Mouse (Mus musculus): ENCODE results near the gene Vwa8. TPM values are rescaled to one million over a fixed set of nuclear protein-coding genes. Genes with fewer than 3 reads are reported as not detected.

The Vwa8 gene
- polyA plus RNA-seq, 1 experiment from 2014 or later = 11.7 TPM

DNA sequence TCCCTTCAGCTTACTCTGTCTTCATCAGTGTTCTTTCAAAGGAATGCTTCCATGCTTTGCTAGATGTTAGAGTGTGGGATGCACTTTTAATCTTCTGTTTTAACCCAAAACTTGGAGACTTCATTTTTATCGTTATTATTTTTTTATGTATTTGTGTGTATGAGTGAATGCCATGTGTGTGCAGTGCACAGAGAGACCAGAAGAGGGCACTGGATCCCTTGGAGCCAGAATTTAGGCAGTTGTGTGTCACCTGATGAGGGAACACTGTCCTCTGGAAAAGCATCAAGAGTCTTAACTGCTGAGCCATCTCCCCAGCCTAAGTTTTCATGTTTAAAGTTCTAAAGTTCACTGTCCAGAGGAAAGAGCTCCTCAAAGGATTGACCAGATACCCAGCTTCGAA is 316.1 kb downstream of the Vwa8 start:
- 90% methylated on average over 2 of the region's 2 CpGs for WGBS
- no peak for ATAC-seq (ENCODE audit: low FRiP score, low TSS enrichment)
- H3K27ac ChIP-seq (replicated peaks) = no peak overlapping the region

DNA sequence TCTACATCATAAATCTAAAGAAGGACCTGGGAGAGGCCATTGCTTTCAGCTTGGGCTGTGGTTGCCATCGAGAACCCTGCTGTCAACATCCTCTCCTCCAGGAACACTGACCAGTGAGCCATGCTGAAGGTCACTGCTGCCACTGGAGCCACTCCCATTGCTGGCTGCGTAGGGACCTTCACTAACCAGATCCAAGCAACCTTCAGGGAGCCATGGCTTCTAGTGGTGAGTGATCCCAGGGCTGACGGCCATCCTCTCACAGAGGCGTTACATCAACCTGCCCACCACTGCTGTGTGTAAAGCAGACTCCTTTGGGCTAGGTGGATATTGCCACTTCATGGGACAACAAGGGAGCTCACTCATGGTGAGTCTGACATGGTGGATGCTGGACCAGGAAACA is 325.7 kb downstream of the Vwa8 start:
- Histone ChIP-seq H3K4me2 (replicated peaks; ENCODE audit: low read depth) (no peak overlapping the region), H3K4me1 (replicated peaks; ENCODE audit: control insufficient read depth, insufficient read depth) (no peaks in the 10 kb centered on the region), H3K4me3 (ENCODE audit: low read depth, low read length) (no peak overlapping the region), H3K9me3 (ENCODE audit: control insufficient read depth, low read length) (no peaks in the 10 kb centered on the region), H3K27me3 (ENCODE audit: control insufficient read depth, insufficient read depth, low read length) (no peaks in the 10 kb centered on the region), H3K9ac (ENCODE audit: low read length) (no peak overlapping the region), H3K36me3 (ENCODE audit: control insufficient read depth, insufficient read depth, low read length) (peaks cover 2% of the 10 kb centered on the region; the same call in 1 of the 2 replicates), H3K27ac (replicated peaks) (no peak overlapping the region)
- ATAC-seq (ENCODE audit: low FRiP score, low TSS enrichment) (no peak), DNase-seq (ENCODE audit: low spot score) (no peak)
- TF ChIP-seq EP300 (optimal IDR thresholded peaks at IDR 0.05) = no peak
- TF ChIP-seq CTCF (IDR thresholded peaks at IDR 0.05; ENCODE audit: low read depth) = no peak
- WGBS = 93% methylated on average over 4 of the region's 4 CpGs

More for the DNA sequence above, 316.1 kb downstream of the Vwa8 start:
- Histone ChIP-seq H3K9ac (ENCODE audit: low read length) (no peak overlapping the region), H3K4me3 (ENCODE audit: low read depth, low read length) (no peak overlapping the region), H3K27me3 (ENCODE audit: control insufficient read depth, insufficient read depth, low read length) (no peaks in the 10 kb centered on the region), H3K4me2 (replicated peaks; ENCODE audit: low read depth) (no peak overlapping the region), H3K4me1 (replicated peaks; ENCODE audit: control insufficient read depth, insufficient read depth) (no peaks in the 10 kb centered on the region), H3K36me3 (ENCODE audit: control insufficient read depth, insufficient read depth, low read length) (no peaks in the 10 kb centered on the region), H3K9me3 (ENCODE audit: control insufficient read depth, low read length) (no peaks in the 10 kb centered on the region)
- no peak for TF ChIP-seq EP300 (optimal IDR thresholded peaks at IDR 0.05)
- TF ChIP-seq CTCF (IDR thresholded peaks at IDR 0.05; ENCODE audit: low read depth) = peak; percentile 66
- DNase-seq (ENCODE audit: low spot score) = no peak

GRCm38 (mm10) chr14:79177754-79178153 is 328.9 kb downstream of the Vwa8 start:
- Histone ChIP-seq H3K4me2 (replicated peaks; ENCODE audit: low read depth) (no peak overlapping the region), H3K4me3 (ENCODE audit: low read depth, low read length) (no peak overlapping the region), H3K27ac (replicated peaks) (no peak overlapping the region), H3K4me1 (replicated peaks; ENCODE audit: control insufficient read depth, insufficient read depth) (no peaks in the 10 kb centered on the region), H3K9me3 (ENCODE audit: control insufficient read depth, low read length) (no peaks in the 10 kb centered on the region), H3K27me3 (ENCODE audit: control insufficient read depth, insufficient read depth, low read length) (no peaks in the 10 kb centered on the region), H3K36me3 (ENCODE audit: control insufficient read depth, insufficient read depth, low read length) (peaks cover 2% of the 10 kb centered on the region; the same call in 1 of the 2 replicates), H3K9ac (ENCODE audit: low read length) (no peak overlapping the region)
- 77% methylated on average over 7 of the region's 7 CpGs for WGBS
- no peak for DNase-seq (ENCODE audit: low spot score)
- no peak for ATAC-seq (ENCODE audit: low FRiP score, low TSS enrichment)
- TF ChIP-seq EP300 (optimal IDR thresholded peaks at IDR 0.05) (no peak), CTCF (IDR thresholded peaks at IDR 0.05; ENCODE audit: low read depth) (no peak)

DNA sequence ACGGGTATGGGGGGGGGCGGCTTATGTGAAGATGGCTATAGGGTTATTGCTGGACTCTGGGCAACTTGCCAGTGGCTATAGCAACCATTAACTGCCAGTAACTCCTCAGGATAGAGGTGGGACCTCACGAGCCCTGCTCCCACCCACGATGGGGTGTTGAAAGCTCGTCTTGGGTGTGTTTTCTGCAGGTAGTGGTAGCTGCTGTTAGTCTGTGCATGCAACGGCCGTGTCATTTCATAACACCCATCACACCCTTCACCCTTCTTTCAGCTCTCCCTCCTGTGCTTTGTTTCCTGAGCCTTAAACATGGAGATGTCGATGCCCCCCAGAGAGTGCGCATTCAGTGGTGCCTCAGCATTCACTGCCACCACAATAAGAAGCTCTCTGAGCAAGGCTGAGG is 329.4 kb downstream of the Vwa8 start:
- no peak overlapping the region for H3K27ac ChIP-seq (replicated peaks)
- ATAC-seq (ENCODE audit: low FRiP score, low TSS enrichment) (no peak), DNase-seq (ENCODE audit: low spot score) (no peak)
- no peak overlapping the region for H3K9ac ChIP-seq (ENCODE audit: low read length)
- peaks cover 2% of the 10 kb centered on the region; the same call in 1 of the 2 replicates for H3K36me3 ChIP-seq (ENCODE audit: control insufficient read depth, insufficient read depth, low read length)
- 78% methylated on average over 9 of the region's 9 CpGs for WGBS
- H3K4me3 ChIP-seq (ENCODE audit: low read depth, low read length) = no peak overlapping the region
- no peak for TF ChIP-seq EP300 (optimal IDR thresholded peaks at IDR 0.05)
- TF ChIP-seq CTCF (IDR thresholded peaks at IDR 0.05; ENCODE audit: low read depth) = no peak
- no peaks in the 10 kb centered on the region for H3K27me3 ChIP-seq (ENCODE audit: control insufficient read depth, insufficient read depth, low read length)
- no peaks in the 10 kb centered on the region for H3K9me3 ChIP-seq (ENCODE audit: control insufficient read depth, low read length)
- no peaks in the 10 kb centered on the region for H3K4me1 ChIP-seq (replicated peaks; ENCODE audit: control insufficient read depth, insufficient read depth)
- H3K4me2 ChIP-seq (replicated peaks; ENCODE audit: low read depth) = no peak overlapping the region

DNA sequence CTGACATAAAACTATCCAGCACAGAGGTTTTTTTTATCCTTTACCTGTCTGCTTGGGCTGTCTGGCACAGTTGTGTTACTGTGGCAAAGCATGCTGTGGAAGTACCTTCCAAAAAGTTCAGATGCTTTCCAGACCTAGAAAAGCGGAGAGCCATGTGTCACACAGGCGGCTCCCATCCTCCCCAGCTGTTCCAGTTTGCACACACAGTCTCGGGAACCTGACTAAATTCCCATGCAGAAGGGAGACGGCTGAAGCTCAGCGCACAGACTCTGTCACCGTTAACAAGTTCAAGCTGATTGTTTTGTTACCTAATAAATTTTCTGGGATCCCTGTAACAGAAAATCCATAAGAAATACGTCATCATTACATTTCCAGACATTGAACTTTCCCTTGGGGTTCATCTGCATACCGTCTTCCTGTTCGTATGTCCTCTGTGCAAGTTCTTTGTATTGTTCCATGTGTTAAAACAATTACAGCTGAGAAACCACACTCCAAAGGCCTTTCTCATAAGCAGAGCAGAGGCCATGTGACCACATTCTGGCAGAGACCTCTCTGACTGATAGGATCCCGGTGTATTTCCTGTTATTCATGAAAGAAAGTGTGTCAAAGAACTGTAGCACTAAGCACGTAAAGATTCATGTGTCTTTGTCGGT is 331.4 kb downstream of the Vwa8 start:
- Histone ChIP-seq H3K27ac (replicated peaks) (peak overlapping the region; percentile 9; the same call in 1 of the 2 replicates), H3K4me1 (replicated peaks; ENCODE audit: control insufficient read depth, insufficient read depth) (no peaks in the 10 kb centered on the region), H3K27me3 (ENCODE audit: control insufficient read depth, insufficient read depth, low read length) (no peaks in the 10 kb centered on the region), H3K4me2 (replicated peaks; ENCODE audit: low read depth) (no peak overlapping the region), H3K4me3 (ENCODE audit: low read depth, low read length) (no peak overlapping the region), H3K9ac (ENCODE audit: low read length) (no peak overlapping the region), H3K36me3 (ENCODE audit: control insufficient read depth, insufficient read depth, low read length) (peaks cover 2% of the 10 kb centered on the region; the same call in 1 of the 2 replicates), H3K9me3 (ENCODE audit: control insufficient read depth, low read length) (no peaks in the 10 kb centered on the region)
- 47% methylated on average over 12 of the region's 12 CpGs for WGBS
- DNase-seq (ENCODE audit: low spot score) (no peak), ATAC-seq (ENCODE audit: low FRiP score, low TSS enrichment) (peak; percentile 25; the same call in 1 of the 2 replicates)
- TF ChIP-seq EP300 (optimal IDR thresholded peaks at IDR 0.05) = no peak
- TF ChIP-seq CTCF (IDR thresholded peaks at IDR 0.05; ENCODE audit: low read depth) = no peak

GRCm38 (mm10) chr14:79181748-79182147 is 332.9 kb downstream of the Vwa8 start:
- H3K4me3 ChIP-seq (ENCODE audit: low read depth, low read length) = no peak overlapping the region
- TF ChIP-seq EP300 (optimal IDR thresholded peaks at IDR 0.05) = no peak
- no peak for TF ChIP-seq CTCF (IDR thresholded peaks at IDR 0.05; ENCODE audit: low read depth)
- 85% methylated on average over 8 of the region's 8 CpGs for WGBS
- no peak overlapping the region for H3K9ac ChIP-seq (ENCODE audit: low read length)
- no peak overlapping the region for H3K27ac ChIP-seq (replicated peaks)
- no peaks in the 10 kb centered on the region for H3K9me3 ChIP-seq (ENCODE audit: control insufficient read depth, low read length)
- H3K36me3 ChIP-seq (ENCODE audit: control insufficient read depth, insufficient read depth, low read length) = peaks cover 2% of the 10 kb centered on the region; the same call in 1 of the 2 replicates
- no peaks in the 10 kb centered on the region for H3K27me3 ChIP-seq (ENCODE audit: control insufficient read depth, insufficient read depth, low read length)
- no peak overlapping the region for H3K4me2 ChIP-seq (replicated peaks; ENCODE audit: low read depth)
- H3K4me1 ChIP-seq (replicated peaks; ENCODE audit: control insufficient read depth, insufficient read depth) = no peaks in the 10 kb centered on the region
- no peak for DNase-seq (ENCODE audit: low spot score)
- ATAC-seq (ENCODE audit: low FRiP score, low TSS enrichment) = no peak

Data from stomach, postnatal 0 days (tissue).